Mouse (Mus musculus): Measurements from ENCODE around the gene Fdxr. TPM values are rescaled to one million over a fixed set of nuclear protein-coding genes. Genes with fewer than 3 reads are reported as not detected.

Fdxr gene
- polyA plus RNA-seq, 1 experiment from 2014 or later = 15.6 TPM

- H3K4me3 ChIP-seq (ENCODE audit: low read depth, low read length) = no peak overlapping the region
- no peaks in the 10 kb centered on the region for H3K27me3 ChIP-seq (ENCODE audit: control insufficient read depth, insufficient read depth, low read length)
- no peak for DNase-seq (ENCODE audit: low spot score)
- no peak for ATAC-seq (ENCODE audit: insufficient number of reproducible peaks, low FRiP score, low TSS enrichment, low read depth)
- H3K4me2 ChIP-seq (ENCODE audit: low read depth, severe bottlenecking) = no peak overlapping the region
- H3K4me1 ChIP-seq (ENCODE audit: control insufficient read depth, insufficient read depth, low read length) = no peaks in the 10 kb centered on the region
- WGBS = 82% methylated on average over 1 of the region's 1 CpGs
- no peaks in the 10 kb centered on the region for H3K36me3 ChIP-seq (ENCODE audit: control insufficient read depth, insufficient read depth, low read length)
- H3K27ac ChIP-seq (replicated peaks; ENCODE audit: low read depth, low read length) = no peak overlapping the region
- H3K9me3 ChIP-seq (ENCODE audit: control insufficient read depth, low read length) = no peaks in the 10 kb centered on the region
- no peak overlapping the region for H3K9ac ChIP-seq (ENCODE audit: low read length)
These were observed 31.9 kb upstream of the Fdxr start for GRCm38 (mm10) chr11:115308781-115309180.

- Histone ChIP-seq H3K4me2 (ENCODE audit: low read depth, severe bottlenecking) (no peak within 1 kb of the TSS), H3K36me3 (ENCODE audit: control insufficient read depth, insufficient read depth, low read length) (no peaks in the 10 kb centered on the region), H3K9me3 (ENCODE audit: control insufficient read depth, low read length) (no peaks in the 10 kb centered on the region), H3K9ac (ENCODE audit: low read length) (no peak within 1 kb of the TSS), H3K27me3 (ENCODE audit: control insufficient read depth, insufficient read depth, low read length) (no peaks in the 10 kb centered on the region), H3K4me1 (ENCODE audit: control insufficient read depth, insufficient read depth, low read length) (no peaks in the 10 kb centered on the region), H3K27ac (replicated peaks; ENCODE audit: low read depth, low read length) (no peak within 1 kb of the TSS), H3K4me3 (ENCODE audit: low read depth, low read length) (no peak within 1 kb of the TSS)
- 12% methylated on average over 8 of the region's 8 CpGs for WGBS
- no peak for DNase-seq (ENCODE audit: low spot score)
- no peak for ATAC-seq (ENCODE audit: insufficient number of reproducible peaks, low FRiP score, low TSS enrichment, low read depth)
These were observed 30.0 kb upstream of the Fdxr start, which contains the start of gene Otop2 for GRCm38 (mm10) chr11:115306863-115307262. TSS of gene Otop2 (plus strand) at chr11:115307163.

GRCm38 (mm10) chr11:115303167-115303566 lies 26.3 kb upstream of the Fdxr start:
- WGBS = 68% methylated on average over 8 of the region's 8 CpGs
- H3K36me3 ChIP-seq (ENCODE audit: control insufficient read depth, insufficient read depth, low read length) = no peaks in the 10 kb centered on the region

GRCm38 (mm10) chr11:115301351-115301750 lies 24.5 kb upstream of the Fdxr start:
- Histone ChIP-seq H3K4me1 (ENCODE audit: control insufficient read depth, insufficient read depth, low read length) (peaks cover 9% of the 10 kb centered on the region), H3K4me2 (ENCODE audit: low read depth, severe bottlenecking) (no peak overlapping the region), H3K36me3 (ENCODE audit: control insufficient read depth, insufficient read depth, low read length) (no peaks in the 10 kb centered on the region), H3K9ac (ENCODE audit: low read length) (no peak overlapping the region), H3K9me3 (ENCODE audit: control insufficient read depth, low read length) (no peaks in the 10 kb centered on the region), H3K4me3 (ENCODE audit: low read depth, low read length) (no peak overlapping the region), H3K27ac (replicated peaks; ENCODE audit: low read depth, low read length) (no peak overlapping the region), H3K27me3 (ENCODE audit: control insufficient read depth, insufficient read depth, low read length) (peaks cover 18% of the 10 kb centered on the region)
- DNase-seq (ENCODE audit: low spot score) (no peak), ATAC-seq (ENCODE audit: insufficient number of reproducible peaks, low FRiP score, low TSS enrichment, low read depth) (no peak)
- WGBS = 83% methylated on average over 2 of the region's 2 CpGs

More at GRCm38 (mm10) chr11:115303167-115303566, 26.3 kb upstream of the Fdxr start:
- H3K4me1 ChIP-seq (ENCODE audit: control insufficient read depth, insufficient read depth, low read length) = no peaks in the 10 kb centered on the region
- no peaks in the 10 kb centered on the region for H3K9me3 ChIP-seq (ENCODE audit: control insufficient read depth, low read length)
- no peak overlapping the region for H3K9ac ChIP-seq (ENCODE audit: low read length)
- no peak for ATAC-seq (ENCODE audit: insufficient number of reproducible peaks, low FRiP score, low TSS enrichment, low read depth)
- DNase-seq (ENCODE audit: low spot score) = no peak
- H3K27ac ChIP-seq (replicated peaks; ENCODE audit: low read depth, low read length) = no peak overlapping the region
- H3K4me2 ChIP-seq (ENCODE audit: low read depth, severe bottlenecking) = no peak overlapping the region
- H3K4me3 ChIP-seq (ENCODE audit: low read depth, low read length) = no peak overlapping the region
- peaks cover under 1% of the 10 kb centered on the region; the same call in 1 of the 2 replicates for H3K27me3 ChIP-seq (ENCODE audit: control insufficient read depth, insufficient read depth, low read length)

- Histone ChIP-seq H3K4me3 (ENCODE audit: low read depth, low read length) (no peak overlapping the region), H3K4me2 (ENCODE audit: low read depth, severe bottlenecking) (no peak overlapping the region), H3K9me3 (ENCODE audit: control insufficient read depth, low read length) (no peaks in the 10 kb centered on the region), H3K4me1 (ENCODE audit: control insufficient read depth, insufficient read depth, low read length) (peaks cover 9% of the 10 kb centered on the region), H3K27ac (replicated peaks; ENCODE audit: low read depth, low read length) (no peak overlapping the region), H3K27me3 (ENCODE audit: control insufficient read depth, insufficient read depth, low read length) (peaks cover 21% of the 10 kb centered on the region), H3K9ac (ENCODE audit: low read length) (no peak overlapping the region), H3K36me3 (ENCODE audit: control insufficient read depth, insufficient read depth, low read length) (no peaks in the 10 kb centered on the region)
- 88% methylated on average over 4 of the region's 4 CpGs for WGBS
- ATAC-seq (ENCODE audit: insufficient number of reproducible peaks, low FRiP score, low TSS enrichment, low read depth) (no peak), DNase-seq (ENCODE audit: low spot score) (no peak)
These were observed 23.9 kb upstream of the Fdxr start for GRCm38 (mm10) chr11:115300745-115301144.

- 61% methylated on average over 8 of the region's 8 CpGs for WGBS
- no peak overlapping the region for H3K27ac ChIP-seq (replicated peaks; ENCODE audit: low read depth, low read length)
- H3K27me3 ChIP-seq (ENCODE audit: control insufficient read depth, insufficient read depth, low read length) = peaks cover 21% of the 10 kb centered on the region
- no peak overlapping the region for H3K4me2 ChIP-seq (ENCODE audit: low read depth, severe bottlenecking)
- H3K36me3 ChIP-seq (ENCODE audit: control insufficient read depth, insufficient read depth, low read length) = no peaks in the 10 kb centered on the region
- no peak overlapping the region for H3K4me3 ChIP-seq (ENCODE audit: low read depth, low read length)
- H3K9me3 ChIP-seq (ENCODE audit: control insufficient read depth, low read length) = no peaks in the 10 kb centered on the region
- no peak for DNase-seq (ENCODE audit: low spot score)
- no peak overlapping the region for H3K9ac ChIP-seq (ENCODE audit: low read length)
- no peak for ATAC-seq (ENCODE audit: insufficient number of reproducible peaks, low FRiP score, low TSS enrichment, low read depth)
- H3K4me1 ChIP-seq (ENCODE audit: control insufficient read depth, insufficient read depth, low read length) = peaks cover 9% of the 10 kb centered on the region
These were observed 21.3 kb upstream of the Fdxr start for GRCm38 (mm10) chr11:115298160-115298559.

GRCm38 (mm10) chr11:115297214-115297826 lies 20.5 kb upstream of the Fdxr start, which contains the start of gene Fads6:
TSS of gene Fads6 (minus strand) at chr11:115297663.
- Histone ChIP-seq H3K9ac (ENCODE audit: low read length) (no peak within 1 kb of the TSS), H3K27me3 (ENCODE audit: control insufficient read depth, insufficient read depth, low read length) (peaks cover 21% of the 10 kb centered on the region), H3K36me3 (ENCODE audit: control insufficient read depth, insufficient read depth, low read length) (no peaks in the 10 kb centered on the region), H3K4me1 (ENCODE audit: control insufficient read depth, insufficient read depth, low read length) (peaks cover 9% of the 10 kb centered on the region), H3K9me3 (ENCODE audit: control insufficient read depth, low read length) (no peaks in the 10 kb centered on the region), H3K4me2 (ENCODE audit: low read depth, severe bottlenecking) (peak within 1 kb of the TSS; percentile 90), H3K27ac (replicated peaks; ENCODE audit: low read depth, low read length) (no peak within 1 kb of the TSS), H3K4me3 (ENCODE audit: low read depth, low read length) (peak within 1 kb of the TSS; percentile 43)
- WGBS = 1% methylated on average over 43 of the region's 44 CpGs
- DNase-seq (ENCODE audit: low spot score) = peak; percentile 61
- peak; percentile 21; the same call in 1 of the 2 replicates for ATAC-seq (ENCODE audit: insufficient number of reproducible peaks, low FRiP score, low TSS enrichment, low read depth)

- peak overlapping the region; percentile 43 for H3K4me3 ChIP-seq (ENCODE audit: low read depth, low read length)
- H3K27me3 ChIP-seq (ENCODE audit: control insufficient read depth, insufficient read depth, low read length) = peaks cover 21% of the 10 kb centered on the region
- peak overlapping the region; percentile 90 for H3K4me2 ChIP-seq (ENCODE audit: low read depth, severe bottlenecking)
- H3K9ac ChIP-seq (ENCODE audit: low read length) = no peak overlapping the region
- ATAC-seq (ENCODE audit: insufficient number of reproducible peaks, low FRiP score, low TSS enrichment, low read depth) (no peak), DNase-seq (ENCODE audit: low spot score) (no peak)
- 58% methylated on average over 21 of the region's 21 CpGs for WGBS
- peaks cover 9% of the 10 kb centered on the region for H3K4me1 ChIP-seq (ENCODE audit: control insufficient read depth, insufficient read depth, low read length)
- no peaks in the 10 kb centered on the region for H3K9me3 ChIP-seq (ENCODE audit: control insufficient read depth, low read length)
- no peak overlapping the region for H3K27ac ChIP-seq (replicated peaks; ENCODE audit: low read depth, low read length)
- no peaks in the 10 kb centered on the region for H3K36me3 ChIP-seq (ENCODE audit: control insufficient read depth, insufficient read depth, low read length)
These were observed 19.8 kb upstream of the Fdxr start for GRCm38 (mm10) chr11:115296471-115297210.
